ENCODE assay signal across 22 mouse cellular contexts in genomic region chr6:80760641-80761204, GRCm38 (mm10).
"Had no signal": no experiment of that assay in that cellular context is flagged by ENCODE, and none has a peak within 500 bp of the region (broad histone marks: within the 10 kb centered on the region; RNA-seq: fewer than 3 reads in every experiment).

No protein-coding gene starts in this region.

- DNase-seq: kidney, adult 18-20 months; kidney, postnatal 14 days; left cerebral cortex, postnatal 4 days; liver, postnatal 0 days; lung, postnatal 36 days; retina, postnatal 1 day; right cerebral cortex, postnatal 25 days; spleen, adult 18-20 months; thymus, postnatal 25 days had no signal

- H3K36me3 ChIP-seq: intestine, embryonic 15.5 days; limb, embryonic 15.5 days; midbrain, embryonic 10.5 days; midbrain, embryonic 13.5 days; neural tube, embryonic 13.5 days; stomach, embryonic 15.5 days had no signal

- H3K4me3 ChIP-seq: intestine, embryonic 15.5 days; limb, embryonic 15.5 days; megakaryocyte, embryonic 14.5 days; midbrain, embryonic 10.5 days; midbrain, embryonic 13.5 days; myocyte; neural tube, embryonic 13.5 days; stomach, embryonic 15.5 days had no signal

- H3K27ac ChIP-seq: intestine, embryonic 15.5 days; limb, embryonic 15.5 days; liver, embryonic 14.5 days; midbrain, embryonic 10.5 days; midbrain, embryonic 13.5 days; neural tube, embryonic 13.5 days; stomach, embryonic 15.5 days had no signal

- H3K9me3 ChIP-seq: intestine, embryonic 15.5 days; limb, embryonic 15.5 days; megakaryocyte, embryonic 14.5 days; midbrain, embryonic 10.5 days; midbrain, embryonic 13.5 days; neural tube, embryonic 13.5 days; stomach, embryonic 15.5 days had no signal

- H3K4me2 ChIP-seq: intestine, embryonic 15.5 days; limb, embryonic 15.5 days; liver, embryonic 11.5 days; midbrain, embryonic 13.5 days; neural tube, embryonic 13.5 days; stomach, embryonic 15.5 days had no signal

- H3K4me1 ChIP-seq: intestine, embryonic 15.5 days; limb, embryonic 15.5 days; megakaryocyte, embryonic 14.5 days; midbrain, embryonic 10.5 days; midbrain, embryonic 13.5 days; neural tube, embryonic 13.5 days; stomach, embryonic 15.5 days had no signal

- H3K9ac ChIP-seq: intestine, embryonic 15.5 days; limb, embryonic 15.5 days; liver, embryonic 14.5 days; liver, postnatal 0 days; midbrain, embryonic 13.5 days; neural tube, embryonic 13.5 days; stomach, embryonic 15.5 days had no signal

- H3K27me3 ChIP-seq: intestine, embryonic 15.5 days; limb, embryonic 15.5 days; megakaryocyte, embryonic 14.5 days; midbrain, embryonic 13.5 days; neural tube, embryonic 13.5 days; stomach, embryonic 15.5 days had no signal

- ATAC-seq: hindbrain, embryonic 16.5 days; intestine, embryonic 15.5 days; liver, postnatal 0 days; lung, postnatal 0 days; midbrain, embryonic 13.5 days; midbrain, embryonic 16.5 days had no signal
